In the genomic region with DNA sequence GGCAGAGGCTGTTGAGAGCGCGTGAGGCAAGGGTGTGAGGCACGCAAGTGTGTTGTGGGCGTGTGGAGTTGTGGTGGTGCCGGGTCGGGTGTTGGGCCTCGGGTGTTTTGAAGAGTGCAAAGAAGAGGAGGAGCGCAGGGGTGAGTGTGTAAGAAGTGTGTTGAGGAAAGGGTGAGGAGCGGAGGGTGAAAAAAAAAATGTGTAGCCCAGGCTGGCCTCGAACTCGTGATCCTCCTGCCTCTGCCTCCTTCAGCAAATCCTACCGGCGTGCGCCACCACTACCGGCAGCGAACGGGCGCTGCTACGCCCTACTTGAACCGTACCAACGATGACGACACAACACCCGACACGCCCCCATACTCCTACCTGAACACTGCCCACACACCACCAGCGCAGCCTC, we compare ENCODE assay signal across 7 mouse cellular contexts.
DNase-seq lines count a peak whose midpoint lies in the region; ATAC-seq and TF ChIP-seq lines count a peak whose summit lies in the region.
"Not testable (repeated sequence)": the region's sequence is repeated elsewhere in the genome, so short reads cannot be mapped to it uniquely, and the experiment has no call there.

No protein-coding gene starts in this region.

- ATAC-seq in hindbrain, embryonic 11.5 days (ENCODE audit: low FRiP score); liver, embryonic 11.5 days (replicated peaks; ENCODE audit: low FRiP score); midbrain, postnatal 0 days (ENCODE audit: low FRiP score): not testable (repeated sequence)

- not testable (repeated sequence) for H3K9me3 ChIP-seq in hindbrain, embryonic 11.5 days (ENCODE audit: control insufficient read depth, low read length); liver, embryonic 11.5 days (ENCODE audit: control insufficient read depth, low read length); midbrain, postnatal 0 days (ENCODE audit: low read length)

- 13% methylated on average over 7 of the region's 25 CpGs for WGBS in hindbrain, embryonic 11.5 days
- WGBS in liver, embryonic 11.5 days = 11% methylated on average over 8 of the region's 25 CpGs
- WGBS in midbrain, postnatal 0 days = 12% methylated on average over 8 of the region's 25 CpGs

- H3K36me3 ChIP-seq in hindbrain, embryonic 11.5 days (ENCODE audit: control insufficient read depth, insufficient read depth, low read length); liver, embryonic 11.5 days (ENCODE audit: control insufficient read depth, insufficient read depth, low read length); midbrain, postnatal 0 days (ENCODE audit: insufficient read depth, low read length): not testable (repeated sequence)

- not testable (repeated sequence) for H3K4me2 ChIP-seq in hindbrain, embryonic 11.5 days (replicated peaks; ENCODE audit: low read depth, low read length); midbrain, postnatal 0 days (ENCODE audit: low read depth, low read length, poor library complexity, severe bottlenecking)
- H3K4me2 ChIP-seq in liver, embryonic 11.5 days = peak overlapping the region; percentile 47

- not testable (repeated sequence) for H3K27ac ChIP-seq in gastrocnemius, adult 2 months; hindbrain, embryonic 11.5 days (ENCODE audit: low read depth, low read length); liver, embryonic 11.5 days (ENCODE audit: low read depth, low read length); midbrain, postnatal 0 days (ENCODE audit: low read depth, low read length)

- not testable (repeated sequence) for TF ChIP-seq CTCF in gastrocnemius, adult 2 months (IDR thresholded peaks at IDR 0.05)
- 0 out of 2 replicates have a peak, but pooled peaks have one; percentile 6 for TF ChIP-seq CTCF in midbrain, postnatal 0 days (IDR thresholded peaks at IDR 0.05)

- not testable (repeated sequence) for H3K27me3 ChIP-seq in hindbrain, embryonic 11.5 days (ENCODE audit: control insufficient read depth, insufficient read depth, low read length); liver, embryonic 11.5 days (replicated peaks; ENCODE audit: control insufficient read depth, insufficient read depth, low read length); midbrain, postnatal 0 days (ENCODE audit: insufficient read depth, low read length)

- not testable (repeated sequence) for H3K9ac ChIP-seq in hindbrain, embryonic 11.5 days (ENCODE audit: low read depth, low read length); liver, embryonic 11.5 days (ENCODE audit: low read depth, low read length); midbrain, postnatal 0 days (replicated peaks; ENCODE audit: low read length, poor library complexity, severe bottlenecking)

- intact Hi-C loops in gastrocnemius, adult 2 months (cut with DNase I) = not testable (repeated sequence)

- peak; percentile 92 to 95 for DNase-seq in cerebellum, postnatal 10 days
- peak; percentile 87 for DNase-seq in gastrocnemius, adult 2 months
- DNase-seq in hindbrain, embryonic 11.5 days (ENCODE audit: low spot score); liver, embryonic 11.5 days (ENCODE audit: low spot score); midbrain, postnatal 0 days (ENCODE audit: low spot score): not testable (repeated sequence)
- peak; percentile 94 for DNase-seq in layer of hippocampus, adult 11-12 months (ENCODE audit: low spot score)
- DNase-seq in spleen, postnatal 4 days (ENCODE audit: low spot score in 2 of 2) = peak; percentile 85 to 95

- H3K4me3 ChIP-seq in gastrocnemius, adult 2 months = peak overlapping the region; percentile 44
- peak overlapping the region; percentile 17; the same call in 1 of the 2 replicates for H3K4me3 ChIP-seq in hindbrain, embryonic 11.5 days (ENCODE audit: low read depth, low read length)
- not testable (repeated sequence) for H3K4me3 ChIP-seq in liver, embryonic 11.5 days (ENCODE audit: low read depth, low read length)
- 0 out of 2 replicates have a peak overlapping the region, but pooled peaks have one; percentile 15 for H3K4me3 ChIP-seq in midbrain, postnatal 0 days (ENCODE audit: low read depth, low read length)

- H3K4me1 ChIP-seq in hindbrain, embryonic 11.5 days (replicated peaks; ENCODE audit: control insufficient read depth, insufficient read depth, low read length); liver, embryonic 11.5 days (replicated peaks; ENCODE audit: control insufficient read depth, insufficient read depth, low read length); midbrain, postnatal 0 days (ENCODE audit: insufficient read depth, low read length): not testable (repeated sequence)
